9 mouse cellular contexts compared by ENCODE assay signal in genomic region chr14:25805871-25806270, GRCm38 (mm10). TPM values are rescaled to one million over a fixed set of nuclear protein-coding genes. Genes with fewer than 3 reads are reported as not detected.
DNase-seq lines count a peak whose midpoint lies in the region; ATAC-seq lines count a peak whose summit lies in the region.
"Had no signal": no experiment of that assay in that cellular context is flagged by ENCODE, and none has a peak within 500 bp of the region (broad histone marks: within the 10 kb centered on the region; RNA-seq: fewer than 3 reads in every experiment).

No protein-coding gene starts in this region.

- no peak for ATAC-seq in midbrain, embryonic 15.5 days (replicated peaks)
- ATAC-seq in megakaryocyte, adult 5-6 weeks (ENCODE audit: poor library complexity, severe bottlenecking) = no peak

- no peak overlapping the region for H3K4me2 ChIP-seq in midbrain, embryonic 15.5 days
- H3K4me2 ChIP-seq: stomach, embryonic 15.5 days had no signal

- H3K36me3 ChIP-seq in midbrain, embryonic 10.5 days = no peaks in the 10 kb centered on the region
- H3K36me3 ChIP-seq in midbrain, embryonic 15.5 days (replicated peaks) = no peaks in the 10 kb centered on the region
- H3K36me3 ChIP-seq: stomach, embryonic 15.5 days had no signal

- peak overlapping the region; percentile 13; the same call in 1 of the 2 replicates for H3K27ac ChIP-seq in midbrain, embryonic 10.5 days (replicated peaks)
- H3K27ac ChIP-seq in midbrain, embryonic 15.5 days = no peak overlapping the region
- H3K27ac ChIP-seq: stomach, embryonic 15.5 days had no signal

- no peaks in the 10 kb centered on the region for H3K9me3 ChIP-seq in midbrain, embryonic 10.5 days (replicated peaks)
- no peaks in the 10 kb centered on the region for H3K9me3 ChIP-seq in midbrain, embryonic 15.5 days
- H3K9me3 ChIP-seq: stomach, embryonic 15.5 days had no signal

- H3K4me3 ChIP-seq in midbrain, embryonic 10.5 days = no peak overlapping the region
- H3K4me3 ChIP-seq in midbrain, embryonic 15.5 days = no peak overlapping the region
- H3K4me3 ChIP-seq: stomach, embryonic 15.5 days had no signal

- 67% methylated on average over 7 of the region's 7 CpGs for WGBS in midbrain, embryonic 10.5 days
- 51% methylated on average over 7 of the region's 7 CpGs for WGBS in midbrain, embryonic 15.5 days

- H3K9ac ChIP-seq in midbrain, embryonic 15.5 days = no peak overlapping the region
- H3K9ac ChIP-seq: stomach, embryonic 15.5 days had no signal

- no peak for DNase-seq in midbrain, embryonic 10.5 days (ENCODE audit: low spot score)
- DNase-seq in cerebellum, postnatal 10 days = peak; percentile 71 to 83
- peak; percentile 57 to 69 for DNase-seq in heart, postnatal 10 days
- DNase-seq in left cerebral cortex, postnatal 10 days (ENCODE audit: extremely low spot score in 1 of 2, low spot score in 2 of 2) = peak; percentile 34 to 53
- no peak for DNase-seq in thymus, adult 18-20 months
- no peak for DNase-seq in lung, postnatal 36 days

- H3K4me1 ChIP-seq in midbrain, embryonic 10.5 days = peaks cover 8% of the 10 kb centered on the region
- H3K4me1 ChIP-seq in midbrain, embryonic 15.5 days = no peaks in the 10 kb centered on the region
- H3K4me1 ChIP-seq: stomach, embryonic 15.5 days had no signal

- intact Hi-C loops in heart, postnatal 10 days (cut with DNase I) = no loop called here
- intact Hi-C loops in left cerebral cortex, postnatal 10 days (cut with DNase I) = no loop called here

- no peaks in the 10 kb centered on the region for H3K27me3 ChIP-seq in midbrain, embryonic 10.5 days (ENCODE audit: low read depth, poor library complexity, severe bottlenecking)
- peaks cover 2% of the 10 kb centered on the region; the same call in 1 of the 2 replicates for H3K27me3 ChIP-seq in midbrain, embryonic 15.5 days (replicated peaks)
- H3K27me3 ChIP-seq: stomach, embryonic 15.5 days had no signal

RNA-seq across cellular contexts. Expression of gene Anxa11, which starts 36.1 kb away (rescaled TPM):
- polyA plus RNA-seq in midbrain, embryonic 10.5 days (2016; fragmentation: Nextera tagmentation; extraction: Ambion mirVana) = 3.3 and 3.9 TPM in 2 replicates
- 2.5 and 2.6 TPM in 2 replicates for polyA plus RNA-seq in midbrain, embryonic 15.5 days (2015; fragmentation: Nextera tagmentation; extraction: Ambion mirVana)
- total RNA-seq in heart, postnatal 10 days (2021) = 10 to 100 TPM; 76.4 to 83.4 TPM
- total RNA-seq in left cerebral cortex, postnatal 10 days (2021) = 10 to 100 TPM in 1 of 2 experiments, 1 to 10 TPM in 1; 9.3 to 11.0 TPM
- 91.2 and 103 TPM in 2 replicates for total RNA-seq in megakaryocyte, adult 5-6 weeks (2015)
- total RNA-seq in megakaryocyte, adult 5-6 weeks (2017) = 21.2 and 38.7 TPM in 2 replicates

RNA-seq across cellular contexts. Expression of gene Zcchc24, which starts 37.0 kb away (rescaled TPM):
- 6.4 and 9.9 TPM in 2 replicates for polyA plus RNA-seq in midbrain, embryonic 10.5 days (2016; fragmentation: Nextera tagmentation; extraction: Ambion mirVana)
- polyA plus RNA-seq in midbrain, embryonic 15.5 days (2015; fragmentation: Nextera tagmentation; extraction: Ambion mirVana) = 12.3 and 14.2 TPM in 2 replicates
- total RNA-seq in heart, postnatal 10 days (2021) = 10 to 100 TPM; 51.8 to 60.1 TPM
- 10 to 100 TPM; 34.9 to 41.8 TPM for total RNA-seq in left cerebral cortex, postnatal 10 days (2021)
- 33.6 and 37.0 TPM in 2 replicates for total RNA-seq in megakaryocyte, adult 5-6 weeks (2015)
- total RNA-seq in megakaryocyte, adult 5-6 weeks (2017) = 23.2 and 24.1 TPM in 2 replicates

Comparison
In these comparisons a context has a peak if more than half of its experiments do, and no peak if none do; other contexts are left out.
1. DNase-seq: peak in cerebellum, postnatal 10 days (2 of 2), heart, postnatal 10 days (2 of 2) and left cerebral cortex, postnatal 10 days (2 of 2); none in midbrain, embryonic 10.5 days (single experiment), thymus, adult 18-20 months (0 of 2) and lung, postnatal 36 days (single experiment).